Mouse (Mus musculus) forebrain, embryonic 15.5 days (tissue): ENCODE results near the gene Leprot. TPM values are rescaled to one million over a fixed set of nuclear protein-coding genes. Genes with fewer than 3 reads are reported as not detected.

Experiments used
- ATAC-seq: fragments of 200-750 bp; cut with Nextera tagmentation; replicated peaks from 2 replicates; pipeline ENCODE4 v1.8.0; 2017; ENCODE audit warnings: mild to moderate bottlenecking, moderate TSS enrichment, moderate library complexity
- H3K27ac ChIP-seq: fragments of 300-500 bp; sonication (generic); replicated peaks from 2 replicates; pipeline ENCODE4 v1.5.1; 2015; ENCODE audit warnings: mild to moderate bottlenecking, inconsistent platforms
- H3K27me3 ChIP-seq: fragments of 300-500 bp; sonication (generic); 2 replicates; pipeline ENCODE4 v1.6.1; 2015; ENCODE audit warnings: inconsistent platforms
- H3K36me3 ChIP-seq: fragments of 300-500 bp; sonication (generic); 2 replicates; pipeline ENCODE4 v1.6.1; 2015; ENCODE audit warnings: mild to moderate bottlenecking, inconsistent platforms
- H3K4me1 ChIP-seq: fragments of 300-500 bp; sonication (generic); 2 replicates; pipeline ENCODE4 v1.6.1; 2015; ENCODE audit warnings: inconsistent platforms
- H3K4me2 ChIP-seq: fragments of 300-500 bp; sonication (generic); replicated peaks from 2 replicates; pipeline ENCODE4 v1.6.1; 2015; ENCODE audit warnings: mild to moderate bottlenecking, inconsistent platforms
- H3K4me3 ChIP-seq: fragments of 300-500 bp; sonication (generic); 2 replicates; pipeline ENCODE4 v1.5.1; 2015; ENCODE audit warnings: mild to moderate bottlenecking, inconsistent platforms
- H3K9ac ChIP-seq: fragments of 300-500 bp; sonication (generic); replicated peaks from 2 replicates; pipeline ENCODE4 v1.6.1; 2015; ENCODE audit warnings: mild to moderate bottlenecking, inconsistent platforms
- H3K9me3 ChIP-seq: fragments of 300-500 bp; sonication (generic); 2 replicates; pipeline ENCODE4 v1.6.1; 2016; ENCODE audit warnings: inconsistent platforms
- WGBS: fragments of 180-500 bp; shearing (Covaris S2); methylation state at CpG from one replicate; pipeline ENCODE4 v1.1.7; 2015; ENCODE audit warnings: mixed read lengths; 5-methylcytosine and 5-hydroxymethylcytosine counted together
- polyA plus RNA-seq: library from polyadenylated mRNA; unstranded; fragments of >200 nt; fragmentation: Nextera tagmentation; extraction: Ambion mirVana; gene quantifications from 2 replicates; pipeline ENCODE4 v1.2.1, GENCODE M21; 2015

The Leprot gene
- polyA plus RNA-seq, 1 experiment from 2014 or later = 88.7 TPM

DNA sequence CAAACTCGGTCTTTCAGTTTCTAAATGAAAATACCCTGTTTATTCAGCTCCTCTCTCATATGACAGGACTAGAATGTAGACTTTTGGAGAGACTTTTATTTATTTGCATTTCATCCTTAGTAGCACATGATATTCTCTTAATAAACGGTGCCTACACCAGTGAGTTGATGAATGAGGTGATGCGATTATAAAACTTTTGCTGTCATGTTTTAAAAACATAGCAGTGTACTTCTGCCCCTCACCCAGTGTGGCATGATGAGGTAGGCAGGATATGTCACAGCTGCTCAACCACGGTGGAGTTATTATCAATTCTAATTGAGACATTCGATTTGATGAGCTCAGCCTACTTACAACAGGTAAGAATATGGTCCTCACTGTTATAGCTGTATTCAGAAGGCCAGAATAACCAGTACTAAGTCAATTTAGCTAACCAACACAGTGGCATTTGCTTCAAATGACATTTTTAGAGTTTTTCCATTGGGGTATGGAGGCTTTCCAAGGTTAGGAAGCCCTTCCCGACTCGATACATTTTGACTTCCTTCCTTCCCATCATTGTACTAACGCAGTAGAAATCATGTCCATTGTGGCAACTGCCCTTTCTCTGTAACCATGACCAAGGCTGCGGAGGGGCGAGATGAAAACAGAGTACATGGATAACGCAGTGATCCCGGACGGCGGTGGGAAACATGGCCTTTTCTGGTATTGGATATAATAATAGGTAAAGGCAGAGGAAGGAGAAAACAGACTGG lies 53.5 kb downstream of the Leprot start:
- no peak for ATAC-seq
- Histone ChIP-seq H3K4me2 (no peak overlapping the region), H3K9me3 (no peaks in the 10 kb centered on the region), H3K27ac (no peak overlapping the region), H3K27me3 (no peaks in the 10 kb centered on the region), H3K36me3 (no peaks in the 10 kb centered on the region), H3K4me3 (no peak overlapping the region), H3K9ac (no peak overlapping the region), H3K4me1 (no peaks in the 10 kb centered on the region)
- WGBS = 90% methylated on average over 14 of the region's 14 CpGs

GRCm38 (mm10) chr4:101705325-101705724 lies 57.8 kb downstream of the Leprot start:
- no peaks in the 10 kb centered on the region for H3K9me3 ChIP-seq
- 84% methylated on average over 9 of the region's 9 CpGs for WGBS
- no peak overlapping the region for H3K27ac ChIP-seq
- H3K27me3 ChIP-seq = no peaks in the 10 kb centered on the region
- no peak overlapping the region for H3K4me2 ChIP-seq
- no peaks in the 10 kb centered on the region for H3K4me1 ChIP-seq
- H3K4me3 ChIP-seq = no peak overlapping the region
- ATAC-seq = no peak
- H3K36me3 ChIP-seq = no peaks in the 10 kb centered on the region
- H3K9ac ChIP-seq = no peak overlapping the region

DNA sequence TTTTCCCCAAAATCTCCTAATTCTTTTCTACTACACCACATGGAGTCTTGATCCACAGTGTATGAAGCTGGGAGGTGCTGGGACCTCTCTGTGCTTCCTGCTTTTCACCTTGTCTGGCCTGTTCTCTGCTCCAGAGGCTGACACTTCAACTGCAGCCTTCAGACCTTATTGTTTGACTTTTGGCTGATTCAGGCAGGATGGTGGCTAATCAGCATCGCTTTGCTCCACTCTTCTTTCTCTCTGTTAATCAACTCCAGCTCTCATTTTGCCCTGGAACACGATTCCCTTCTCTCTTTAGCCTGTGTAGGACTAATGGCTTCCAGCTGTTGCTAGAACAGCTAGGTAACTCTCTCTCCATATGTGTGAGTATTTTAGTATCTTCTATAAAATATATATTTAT lies 59.7 kb downstream of the Leprot start:
- 53% methylated on average over 2 of the region's 2 CpGs for WGBS
- Histone ChIP-seq H3K9me3 (no peaks in the 10 kb centered on the region), H3K4me2 (no peak overlapping the region), H3K36me3 (no peaks in the 10 kb centered on the region), H3K9ac (no peak overlapping the region), H3K27ac (no peak overlapping the region), H3K27me3 (no peaks in the 10 kb centered on the region), H3K4me1 (no peaks in the 10 kb centered on the region), H3K4me3 (no peak overlapping the region)
- ATAC-seq = no peak

GRCm38 (mm10) chr4:101707953-101708352 lies 60.4 kb downstream of the Leprot start:
- no peaks in the 10 kb centered on the region for H3K36me3 ChIP-seq
- H3K27me3 ChIP-seq = no peaks in the 10 kb centered on the region
- no peaks in the 10 kb centered on the region for H3K9me3 ChIP-seq
- no peak overlapping the region for H3K4me2 ChIP-seq
- no peak overlapping the region for H3K9ac ChIP-seq
- no peak for ATAC-seq
- no peaks in the 10 kb centered on the region for H3K4me1 ChIP-seq
- H3K27ac ChIP-seq = no peak overlapping the region
- H3K4me3 ChIP-seq = no peak overlapping the region
- WGBS = 82% methylated on average over 3 of the region's 3 CpGs

Other genes starting within 250 kb of the Leprot start
- 9.0 and 10.9 TPM in 2 replicates for gene Ak4, start 228.4 kb upstream of the Leprot start, polyA plus RNA-seq
- 24.5 and 26.2 TPM in 2 replicates for gene Dnajc6, start 151.1 kb upstream of the Leprot start, polyA plus RNA-seq
- gene Lepr, start 69.7 kb downstream of the Leprot start, polyA plus RNA-seq = 2.2 and 2.7 TPM in 2 replicates
- not detected in 2 replicates for gene B020004J07Rik, start 196.3 kb downstream of the Leprot start, polyA plus RNA-seq
- not detected in 2 replicates for gene C130073F10Rik, start 246.1 kb downstream of the Leprot start, polyA plus RNA-seq